ENCODE assay signal across 30 mouse cellular contexts in genomic region chr4:148682961-148683360, GRCm38 (mm10). TPM values are rescaled to one million over a fixed set of nuclear protein-coding genes. Genes with fewer than 3 reads are reported as not detected.
DNase-seq lines count a peak whose midpoint lies in the region; ATAC-seq lines count a peak whose summit lies in the region.
"Had no signal": no experiment of that assay in that cellular context is flagged by ENCODE, and none has a peak within 500 bp of the region (broad histone marks: within the 10 kb centered on the region; RNA-seq: fewer than 3 reads in every experiment).

No protein-coding gene starts in this region.

- H3K4me2 ChIP-seq in forebrain, embryonic 14.5 days (ENCODE audit: low read length) = no peak overlapping the region
- H3K4me2 ChIP-seq: heart, embryonic 13.5 days; hindbrain, embryonic 14.5 days; intestine, embryonic 15.5 days; kidney, embryonic 15.5 days; neural tube, embryonic 15.5 days had no signal

- intact Hi-C loops in heart, postnatal 25 days (cut with DNase I) = no loop called here
- intact Hi-C loops in heart, postnatal 10 days (cut with DNase I) = no loop called here

- no peak overlapping the region for H3K4me3 ChIP-seq in forebrain, embryonic 10.5 days
- no peak overlapping the region for H3K4me3 ChIP-seq in forebrain, embryonic 14.5 days (ENCODE audit: low read depth, low read length)
- H3K4me3 ChIP-seq: embryonic facial prominence, embryonic 15.5 days; heart, adult 2 months; heart, embryonic 13.5 days; intestine, embryonic 15.5 days; kidney, embryonic 15.5 days; neural tube, embryonic 15.5 days had no signal

- H3K9ac ChIP-seq in forebrain, embryonic 14.5 days (ENCODE audit: low read length) = no peak overlapping the region
- H3K9ac ChIP-seq: embryonic facial prominence, embryonic 15.5 days; heart, embryonic 13.5 days; hindbrain, embryonic 14.5 days; intestine, embryonic 15.5 days; kidney, embryonic 15.5 days; neural tube, embryonic 15.5 days had no signal

- peak overlapping the region; percentile 32; the same call in 1 of the 2 replicates for H3K27ac ChIP-seq in forebrain, embryonic 10.5 days
- H3K27ac ChIP-seq in forebrain, embryonic 14.5 days (ENCODE audit: low read depth, low read length) = no peak overlapping the region
- H3K27ac ChIP-seq: embryonic facial prominence, embryonic 15.5 days; heart, adult 2 months; heart, embryonic 13.5 days; hindbrain, embryonic 14.5 days; intestine, embryonic 15.5 days; kidney, embryonic 15.5 days; neural tube, embryonic 15.5 days had no signal

- no peak for DNase-seq in forebrain, embryonic 10.5 days (ENCODE audit: extremely low spot score, low spot score)
- no peak for DNase-seq in forebrain, embryonic 14.5 days (ENCODE audit: low spot score)
- peak; percentile 27 for DNase-seq in T-cell, adult 2 months (ENCODE audit: low spot score)
- DNase-seq in induced T-regulatory cell, adult 2 months (ENCODE audit: low read depth) = peak; percentile 57
- peak; percentile 65 for DNase-seq in naive thymus-derived CD4-positive, alpha-beta T cell, adult 2 months (ENCODE audit: low read depth)
- DNase-seq in frontal cortex, postnatal 36 days (ENCODE audit: low spot score in 2 of 2) = no peak
- no peak for DNase-seq in heart, postnatal 25 days (ENCODE audit: low spot score)
- no peak for DNase-seq in heart, postnatal 10 days
- DNase-seq: adrenal gland, postnatal 10 days; cerebellum, adult 18-20 months; cerebellum, postnatal 14 days; gastrocnemius, postnatal 25 days; heart, adult 2 months; heart, postnatal 36 days; kidney, postnatal 4 days; lung, postnatal 4 days; right cerebral cortex, adult 18-20 months had no signal

- H3K9me3 ChIP-seq in forebrain, embryonic 10.5 days = no peaks in the 10 kb centered on the region
- H3K9me3 ChIP-seq in forebrain, embryonic 14.5 days (replicated peaks; ENCODE audit: control insufficient read depth, low read length) = no peaks in the 10 kb centered on the region
- H3K9me3 ChIP-seq: embryonic facial prominence, embryonic 15.5 days; G1E; heart, embryonic 13.5 days; intestine, embryonic 15.5 days; kidney, embryonic 15.5 days; neural tube, embryonic 15.5 days had no signal

- peaks cover 58% of the 10 kb centered on the region for H3K4me1 ChIP-seq in forebrain, embryonic 10.5 days
- H3K4me1 ChIP-seq in forebrain, embryonic 14.5 days (ENCODE audit: control insufficient read depth, insufficient read depth, low read length) = peaks cover 8% of the 10 kb centered on the region; the same call in 1 of the 2 replicates

- no peaks in the 10 kb centered on the region for H3K36me3 ChIP-seq in forebrain, embryonic 10.5 days (replicated peaks)
- no peaks in the 10 kb centered on the region for H3K36me3 ChIP-seq in forebrain, embryonic 14.5 days (ENCODE audit: control insufficient read depth, insufficient read depth, low read length)
- H3K36me3 ChIP-seq: embryonic facial prominence, embryonic 15.5 days; G1E; heart, embryonic 13.5 days; intestine, embryonic 15.5 days; kidney, embryonic 15.5 days; neural tube, embryonic 15.5 days had no signal

- peaks cover 35% of the 10 kb centered on the region for H3K27me3 ChIP-seq in forebrain, embryonic 10.5 days (ENCODE audit: poor library complexity, severe bottlenecking)
- no peaks in the 10 kb centered on the region for H3K27me3 ChIP-seq in forebrain, embryonic 14.5 days (replicated peaks; ENCODE audit: control insufficient read depth, insufficient read depth, low read length)
- H3K27me3 ChIP-seq: intestine, embryonic 15.5 days; neural tube, embryonic 15.5 days had no signal

- ATAC-seq in forebrain, embryonic 14.5 days = no peak
- ATAC-seq: forebrain, embryonic 16.5 days; intestine, embryonic 15.5 days; midbrain, embryonic 16.5 days had no signal

- WGBS in forebrain, embryonic 10.5 days = 90% methylated on average over 4 of the region's 4 CpGs
- WGBS in forebrain, embryonic 14.5 days = 90% methylated on average over 4 of the region's 4 CpGs

RNA-seq across cellular contexts. Expression of gene Gm572, which starts 39.8 kb away (rescaled TPM):
- not detected in 2 replicates for polyA plus RNA-seq in forebrain, embryonic 10.5 days (2016; fragmentation: Nextera tagmentation; extraction: Ambion mirVana)
- not detected in 2 replicates for polyA plus RNA-seq in forebrain, embryonic 14.5 days (2014; fragmentation: Nextera tagmentation; extraction: Ambion mirVana)
- 1 to 10 TPM; 4.9 to 5.3 TPM for total RNA-seq in heart, postnatal 25 days (2021)
- 1 to 10 TPM; 4.5 to 5.0 TPM for total RNA-seq in heart, postnatal 10 days (2021)
- total RNA-seq: G1E; liver, adult 2 months; megakaryocyte-erythroid progenitor cell, adult 5-6 weeks had no signal
- polyA plus RNA-seq: embryonic facial prominence, embryonic 15.5 days; forebrain, embryonic 16.5 days; G1E; hindbrain, embryonic 14.5 days; intestine, embryonic 15.5 days; kidney, embryonic 15.5 days; liver, adult 2 months; liver, embryonic 16.5 days; lung, embryonic 16.5 days; midbrain, embryonic 16.5 days; neural tube, embryonic 15.5 days had no signal

RNA-seq across cellular contexts. Expression of gene Tardbp, which starts 56.1 kb away (rescaled TPM):
- polyA plus RNA-seq in forebrain, embryonic 10.5 days (2016; fragmentation: Nextera tagmentation; extraction: Ambion mirVana) = 495 and 519 TPM in 2 replicates
- 127 and 131 TPM in 2 replicates for polyA plus RNA-seq in forebrain, embryonic 14.5 days (2014; fragmentation: Nextera tagmentation; extraction: Ambion mirVana)
- 100 to 1,000 TPM; 123 to 135 TPM for total RNA-seq in heart, postnatal 25 days (2021)
- 100 to 1,000 TPM; 148 to 181 TPM for total RNA-seq in heart, postnatal 10 days (2021)

Comparison
In these comparisons a context has a peak if more than half of its experiments do, and no peak if none do; other contexts are left out.
1. DNase-seq: peak in T-cell, adult 2 months (single experiment), induced T-regulatory cell, adult 2 months (single experiment) and naive thymus-derived CD4-positive, alpha-beta T cell, adult 2 months (single experiment); none in forebrain, embryonic 10.5 days (single experiment), forebrain, embryonic 14.5 days (single experiment), frontal cortex, postnatal 36 days (0 of 2), heart, postnatal 25 days (single experiment) and heart, postnatal 10 days (0 of 2).